In genomic region chr12:33411580-33412151, GRCm38 (mm10) we compare ENCODE assay signal across 15 mouse cellular contexts. TPM values are rescaled to one million over a fixed set of nuclear protein-coding genes. Genes with fewer than 3 reads are reported as not detected.
DNase-seq lines count a peak whose midpoint lies in the region; ATAC-seq and TF ChIP-seq lines count a peak whose summit lies in the region.
"Had no signal": no experiment of that assay in that cellular context is flagged by ENCODE, and none has a peak within 500 bp of the region (broad histone marks: within the 10 kb centered on the region; RNA-seq: fewer than 3 reads in every experiment).

No protein-coding gene starts in this region.

- no peak overlapping the region for H3K4me3 ChIP-seq in stomach, postnatal 0 days (ENCODE audit: low read depth, low read length)
- H3K4me3 ChIP-seq: embryonic facial prominence, embryonic 15.5 days; hindbrain, embryonic 10.5 days had no signal

- H3K36me3 ChIP-seq in stomach, postnatal 0 days (ENCODE audit: control insufficient read depth, insufficient read depth, low read length): no peaks in the 10 kb centered on the region
- H3K36me3 ChIP-seq: embryonic facial prominence, embryonic 15.5 days; hindbrain, embryonic 10.5 days had no signal

- WGBS in stomach, postnatal 0 days: 46% methylated on average over 6 of the region's 6 CpGs

- no peak overlapping the region for H3K4me2 ChIP-seq in stomach, postnatal 0 days (replicated peaks; ENCODE audit: low read depth)
- H3K4me2 ChIP-seq: embryonic facial prominence, embryonic 15.5 days had no signal

- ATAC-seq in common myeloid progenitor, adult 5-6 weeks (replicated peaks; ENCODE audit: low read depth, poor library complexity, severe bottlenecking): peak; percentile 83
- ATAC-seq in stomach, postnatal 0 days (ENCODE audit: low FRiP score, low TSS enrichment): no peak

- H3K9me3 ChIP-seq in stomach, postnatal 0 days (ENCODE audit: control insufficient read depth, low read length): no peaks in the 10 kb centered on the region
- H3K9me3 ChIP-seq: embryonic facial prominence, embryonic 15.5 days; hindbrain, embryonic 10.5 days had no signal

- TF ChIP-seq CTCF in stomach, postnatal 0 days (IDR thresholded peaks at IDR 0.05; ENCODE audit: low read depth): peak; percentile 66

- no peak overlapping the region for H3K27ac ChIP-seq in stomach, postnatal 0 days (replicated peaks)
- H3K27ac ChIP-seq: embryonic facial prominence, embryonic 15.5 days; hindbrain, embryonic 10.5 days had no signal

- no peaks in the 10 kb centered on the region for H3K27me3 ChIP-seq in stomach, postnatal 0 days (ENCODE audit: control insufficient read depth, insufficient read depth, low read length)
- H3K27me3 ChIP-seq: embryonic facial prominence, embryonic 15.5 days had no signal

- TF ChIP-seq EP300 in stomach, postnatal 0 days (optimal IDR thresholded peaks at IDR 0.05): no peak

- peak; percentile 15 for DNase-seq in heart, adult 11 months
- no peak for DNase-seq in heart, postnatal 25 days (ENCODE audit: low spot score)
- DNase-seq in lung, postnatal 36 days: peak; percentile 30
- no peak for DNase-seq in lung, postnatal 10 days
- DNase-seq in stomach, postnatal 0 days (ENCODE audit: low spot score): no peak
- DNase-seq in right cerebral cortex, postnatal 25 days: no peak
- no peak for DNase-seq in Muller cell, postnatal 12 days (ENCODE audit: inconsistent ontology term)
- DNase-seq: adrenal gland, postnatal 10 days; cerebellum, adult 18-20 months; gastrocnemius, postnatal 14 days; kidney, postnatal 14 days; lung, postnatal 14 days had no signal

- no peak overlapping the region for H3K9ac ChIP-seq in stomach, postnatal 0 days (ENCODE audit: low read length)
- H3K9ac ChIP-seq: embryonic facial prominence, embryonic 15.5 days had no signal

- H3K4me1 ChIP-seq in stomach, postnatal 0 days (replicated peaks; ENCODE audit: control insufficient read depth, insufficient read depth): no peaks in the 10 kb centered on the region
- H3K4me1 ChIP-seq: embryonic facial prominence, embryonic 15.5 days; hindbrain, embryonic 10.5 days had no signal

- intact Hi-C loops in heart, postnatal 25 days (cut with DNase I): no loop called here

RNA-seq across cellular contexts. Expression of gene Efcab10, which starts 17.0 kb away (rescaled TPM):
- total RNA-seq in heart, postnatal 25 days (2021): not detected
- not detected in 2 replicates for total RNA-seq in common myeloid progenitor, adult 5-6 weeks (2017)
- polyA plus RNA-seq in stomach, postnatal 0 days (2015; fragmentation: Nextera tagmentation; extraction: Ambion mirVana): 0.21 TPM in 1 of 2 replicates, not detected in the other
- total RNA-seq: gastrocnemius, postnatal 14 days had no signal

RNA-seq across cellular contexts. Expression of gene Twistnb, which starts 17.8 kb away (rescaled TPM):
- 1 to 10 TPM; 7.4 to 7.5 TPM for total RNA-seq in heart, postnatal 25 days (2021)
- total RNA-seq in common myeloid progenitor, adult 5-6 weeks (2017): 82.7 and 87.0 TPM in 2 replicates
- polyA plus RNA-seq in stomach, postnatal 0 days (2015; fragmentation: Nextera tagmentation; extraction: Ambion mirVana): 40.9 and 44.9 TPM in 2 replicates

Comparison
In these comparisons a context has a peak if more than half of its experiments do, and no peak if none do; other contexts are left out.
1. DNase-seq: peak in heart, adult 11 months (single experiment) and lung, postnatal 36 days (single experiment); none in heart, postnatal 25 days (single experiment), lung, postnatal 10 days (single experiment), stomach, postnatal 0 days (single experiment), right cerebral cortex, postnatal 25 days (single experiment) and Muller cell, postnatal 12 days (single experiment).